Mouse (Mus musculus) cerebellum, adult 18-20 months (tissue): ENCODE data around the gene Dkk2.
A peak's percentile ranks its signal among the peaks of the same experiment; 100 is the strongest.

ENCODE experiments used
- DNase-seq, 2 experiments: peaks; one replicate each; pipeline ENCODE4 v3.0.0; 2021

Gene Dkk2

GRCm38 (mm10) chr3:132129730-132130274 lies 44.7 kb downstream of the Dkk2 start:
- no peak for DNase-seq

- DNase-seq = no peak
Measured at GRCm38 (mm10) chr3:132130781-132131180, 45.7 kb downstream of the Dkk2 start.

DNA sequence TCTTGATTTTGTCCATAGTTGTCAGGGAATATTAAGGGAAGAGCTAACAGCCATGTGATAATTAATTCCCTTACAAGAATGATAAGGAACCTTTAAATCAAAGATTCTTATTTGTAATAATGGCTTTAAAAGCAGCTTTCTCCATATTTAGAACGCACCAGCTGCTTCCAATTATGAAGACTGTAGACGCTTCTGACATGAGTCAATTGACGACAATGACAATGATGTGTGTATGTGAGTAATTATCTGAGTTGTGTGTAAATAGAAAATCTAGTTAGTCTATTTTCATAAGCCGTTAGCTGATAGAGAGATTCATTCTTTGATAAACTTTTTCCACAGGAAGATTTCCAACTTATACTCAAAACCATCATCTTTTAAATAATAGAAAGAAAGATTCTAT lies 46.8 kb downstream of the Dkk2 start:
- DNase-seq = no peak

DNA sequence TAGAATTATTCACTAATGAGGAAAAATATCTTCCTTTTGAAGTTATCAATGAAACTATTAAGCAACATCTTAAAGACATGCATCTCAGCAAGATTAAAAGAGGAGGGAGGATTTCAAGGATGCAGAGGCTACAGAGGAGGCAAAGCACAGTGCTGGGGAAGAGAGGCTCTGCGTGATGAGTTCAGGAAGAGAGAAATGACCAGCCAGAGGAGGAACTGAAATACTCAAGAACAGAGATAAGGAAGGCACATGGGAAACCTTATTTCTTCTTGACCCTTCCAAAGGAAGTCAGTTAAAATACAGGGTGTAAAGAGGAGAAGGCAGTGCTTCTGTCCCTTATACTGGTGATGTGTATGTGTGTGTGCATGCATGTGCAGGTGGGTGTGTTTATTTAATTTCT lies 49.4 kb downstream of the Dkk2 start:
- no peak for DNase-seq

DNA sequence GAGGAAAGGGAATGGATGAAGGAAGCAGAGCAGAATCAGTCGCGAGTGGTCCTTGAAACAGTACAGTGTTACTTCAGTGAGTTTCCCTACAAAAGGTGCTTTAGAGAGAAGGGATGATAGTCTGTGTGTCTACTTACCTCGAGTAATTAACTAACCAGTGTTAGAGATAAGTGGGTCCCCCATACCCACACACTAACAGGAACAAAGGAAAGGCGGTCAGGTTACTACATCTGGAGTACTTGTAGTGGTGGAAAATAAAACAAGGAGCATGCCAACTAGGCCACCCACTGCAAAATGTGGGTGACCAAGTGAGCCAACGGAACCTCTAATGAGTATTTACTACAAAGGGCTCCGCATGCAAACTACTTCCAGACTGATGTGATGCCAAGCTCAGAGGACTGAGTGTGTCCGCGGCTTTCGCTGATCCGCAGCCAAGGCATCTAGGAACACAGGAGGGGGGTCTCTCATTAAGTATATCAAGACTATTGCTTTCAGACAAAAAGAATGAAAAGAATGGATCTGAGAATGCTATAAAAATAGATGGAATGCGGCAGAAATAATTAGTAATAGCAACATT lies 52.8 kb downstream of the Dkk2 start:
- DNase-seq = no peak

DNA sequence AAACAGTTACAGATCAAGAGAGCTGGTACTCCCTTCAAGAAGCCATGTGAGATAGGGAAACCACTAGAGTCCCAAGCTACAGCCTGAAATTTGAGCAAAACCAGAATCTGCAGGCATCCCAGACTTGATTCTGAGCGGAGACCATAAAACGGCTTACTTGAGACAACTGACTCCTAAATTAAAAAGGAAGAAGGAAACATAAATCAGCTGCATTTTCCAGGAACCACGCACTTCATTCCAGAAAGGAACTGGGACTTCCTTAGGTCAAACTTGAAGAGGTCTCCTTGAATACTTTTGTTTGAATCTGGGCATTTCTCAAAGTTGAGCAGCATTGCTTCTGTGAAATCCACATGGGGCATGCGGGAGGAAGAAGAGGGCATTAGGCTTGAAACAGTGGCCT lies 55.9 kb downstream of the Dkk2 start:
- DNase-seq = no peak

GRCm38 (mm10) chr3:132149446-132150025 lies 64.4 kb downstream of the Dkk2 start:
- no peak for DNase-seq

GRCm38 (mm10) chr3:132158817-132159216 lies 73.7 kb downstream of the Dkk2 start:
- no peak for DNase-seq

DNA sequence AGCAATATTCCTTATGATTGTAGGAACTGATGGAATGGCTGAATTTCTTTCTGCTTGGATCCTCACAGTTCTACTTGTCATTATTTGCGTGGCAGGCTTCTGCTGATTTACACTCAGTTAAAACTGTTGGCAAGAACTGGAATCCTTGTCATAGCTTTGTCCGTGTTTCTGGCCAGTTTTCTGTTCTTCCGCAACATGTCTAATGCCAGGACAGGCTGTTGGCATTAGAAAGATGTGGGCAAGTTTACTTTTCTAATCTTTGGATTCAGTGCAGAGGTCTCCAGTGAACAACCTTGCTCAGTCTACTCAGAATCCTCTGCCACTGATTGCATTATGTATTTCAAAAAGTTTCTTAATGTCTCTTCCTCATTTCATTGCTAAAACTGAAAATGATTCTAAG lies 83.8 kb downstream of the Dkk2 start:
- no peak for DNase-seq

GRCm38 (mm10) chr3:132186888-132187552 lies 101.9 kb downstream of the Dkk2 start:
- DNase-seq = no peak

- no peak for DNase-seq
Measured at GRCm38 (mm10) chr3:132201950-132202349, 116.9 kb downstream of the Dkk2 start.

DNA sequence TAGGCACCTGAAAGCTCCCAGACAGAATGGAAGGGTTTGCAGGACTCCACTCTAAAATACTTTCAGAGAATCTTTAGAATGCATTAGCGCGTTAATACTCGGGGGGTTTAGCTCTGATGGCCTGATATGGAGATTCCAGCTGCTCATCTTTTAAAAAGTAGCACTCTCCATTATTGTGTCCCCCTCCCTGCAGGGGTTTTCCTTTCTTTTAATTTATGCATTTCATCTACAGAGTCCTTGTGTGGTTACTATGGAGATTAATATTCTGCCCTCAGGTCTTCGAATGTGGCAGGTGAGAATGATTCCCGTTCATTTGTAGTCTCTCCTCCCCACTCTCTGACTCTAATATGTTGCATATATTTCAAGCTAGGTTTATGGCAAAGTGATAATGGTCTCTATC lies 117.6 kb downstream of the Dkk2 start:
- no peak for DNase-seq

- DNase-seq = peak; percentile 3 to 8
Measured at GRCm38 (mm10) chr3:132207469-132207868, 122.4 kb downstream of the Dkk2 start.

DNA sequence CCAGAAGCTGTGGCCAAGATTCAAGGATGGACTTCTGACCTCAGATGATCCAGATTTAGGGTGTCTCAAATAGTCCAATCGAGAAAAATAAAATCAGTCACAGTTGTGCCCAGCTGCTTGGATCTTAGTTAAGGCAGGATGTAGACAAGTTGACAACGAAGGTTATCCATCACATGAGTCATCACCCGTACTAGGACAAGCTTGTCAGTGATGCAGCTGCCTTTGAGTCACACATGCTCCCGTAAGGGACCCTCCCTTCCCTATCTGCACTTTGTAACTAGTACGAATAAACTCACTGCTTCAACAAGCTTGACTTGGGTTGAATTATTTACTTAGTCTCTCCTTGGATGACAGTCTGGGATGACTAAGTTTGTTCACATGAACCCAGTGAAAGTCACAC lies 126.2 kb downstream of the Dkk2 start:
- no peak for DNase-seq

DNA sequence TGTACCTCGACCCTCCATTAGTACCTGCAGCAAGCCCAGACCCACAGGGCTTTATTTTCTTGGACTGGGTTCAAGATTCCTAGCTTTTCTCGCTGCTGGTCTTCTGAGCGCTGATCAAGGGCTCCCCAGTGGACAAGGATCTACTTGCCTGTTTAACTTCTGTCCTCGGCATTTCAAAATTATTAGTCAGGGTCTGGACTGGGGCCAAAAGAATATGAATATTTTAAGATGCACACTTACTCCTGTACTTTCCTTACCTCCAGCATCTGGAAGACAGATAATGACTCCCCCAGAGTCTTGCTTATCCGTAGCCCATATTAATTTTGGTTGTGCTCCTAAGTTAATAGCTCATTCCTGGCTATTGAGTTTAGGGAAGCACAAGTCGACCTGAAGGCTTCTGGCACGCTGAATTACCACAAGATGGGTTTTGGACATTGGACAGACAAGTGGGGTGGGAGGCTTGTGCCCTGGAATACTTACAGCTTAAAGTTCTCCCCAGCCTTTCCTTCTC lies 134.9 kb downstream of the Dkk2 start:
- no peak for DNase-seq

GRCm38 (mm10) chr3:132227622-132228021 lies 142.5 kb downstream of the Dkk2 start:
- DNase-seq = no peak
